Mouse (Mus musculus) cerebellum, adult 9-11 months (tissue): ENCODE results near the gene Serinc1.
"Not testable (repeated sequence)": the region's sequence is repeated elsewhere in the genome, so short reads cannot be mapped to it uniquely, and the experiment has no call there.

ENCODE experiments used
- DNase-seq: peaks from one replicate; pipeline ENCODE4 v3.0.0; 2022

Gene Serinc1

GRCm38 (mm10) chr10:57532218-57533101, at the start of gene Serinc1:
TSS of gene Serinc1 (minus strand) at chr10:57532530.
- peak; percentile 95 for DNase-seq

GRCm38 (mm10) chr10:57576721-57577120, 44.4 kb upstream of the Serinc1 start:
- DNase-seq: no peak

GRCm38 (mm10) chr10:57572130-57572529, 39.8 kb upstream of the Serinc1 start:
- DNase-seq: peak; percentile 72

- peak; percentile 55 for DNase-seq
Measured at GRCm38 (mm10) chr10:57571211-57571730, 38.9 kb upstream of the Serinc1 start.

GRCm38 (mm10) chr10:57569023-57569931, 36.9 kb upstream of the Serinc1 start:
- peak; percentile 17 for DNase-seq

GRCm38 (mm10) chr10:57566221-57566620, 33.9 kb upstream of the Serinc1 start:
- DNase-seq: no peak

GRCm38 (mm10) chr10:57557597-57557996, 25.3 kb upstream of the Serinc1 start:
- DNase-seq: no peak

- DNase-seq: no peak
Measured at GRCm38 (mm10) chr10:57553719-57554118, 21.4 kb upstream of the Serinc1 start.

GRCm38 (mm10) chr10:57549631-57550030, 17.3 kb upstream of the Serinc1 start:
- DNase-seq: no peak

- not testable (repeated sequence) for DNase-seq
Measured at GRCm38 (mm10) chr10:57543890-57544289, 11.6 kb upstream of the Serinc1 start.

- no peak for DNase-seq
Measured at GRCm38 (mm10) chr10:57531616-57532217, 613 bp downstream of the Serinc1 start.

- no peak for DNase-seq
Measured at GRCm38 (mm10) chr10:57531076-57531475, 1.3 kb downstream of the Serinc1 start.

- DNase-seq: no peak
Measured at GRCm38 (mm10) chr10:57526469-57526868, 5.9 kb downstream of the Serinc1 start.

- no peak for DNase-seq
Measured at GRCm38 (mm10) chr10:57515278-57515677, 17.1 kb downstream of the Serinc1 start.

GRCm38 (mm10) chr10:57514616-57515015, 17.7 kb downstream of the Serinc1 start:
- DNase-seq: no peak

- DNase-seq: no peak
Measured at GRCm38 (mm10) chr10:57499414-57500156, 32.7 kb downstream of the Serinc1 start.

- no peak for DNase-seq
Measured at GRCm38 (mm10) chr10:57492050-57492449, 40.3 kb downstream of the Serinc1 start.

GRCm38 (mm10) chr10:57488591-57488990, 43.7 kb downstream of the Serinc1 start:
- no peak for DNase-seq

GRCm38 (mm10) chr10:57487201-57487600, 45.1 kb downstream of the Serinc1 start:
- DNase-seq: peak; percentile 10

- DNase-seq: no peak
Measured at GRCm38 (mm10) chr10:57486542-57487071, 45.7 kb downstream of the Serinc1 start.

GRCm38 (mm10) chr10:57485908-57486541, 46.3 kb downstream of the Serinc1 start, which contains the start of gene Hsf2:
TSS of gene Hsf2 (plus strand) at chr10:57486385.
- peak; percentile 97 for DNase-seq
